Mouse (Mus musculus) forebrain, embryonic 11.5 days (tissue): ENCODE data around the gene Tmem29. TPM values are rescaled to one million over a fixed set of nuclear protein-coding genes. Genes with fewer than 3 reads are reported as not detected.

Experiments
- ATAC-seq: fragments of 200-750 bp; cut with Nextera tagmentation; replicated peaks from 2 replicates; pipeline ENCODE4 v1.8.0; 2017; ENCODE audit warnings: moderate TSS enrichment; ENCODE audit not compliant: low FRiP score
- DNase-seq: peaks from one replicate; pipeline ENCODE4 v3.0.0-alpha.2; 2017; ENCODE audit warnings: low spot score
- H3K27ac ChIP-seq: fragments of 300-500 bp; sonication (generic); 2 replicates; pipeline ENCODE4 v1.5.1; 2014; ENCODE audit warnings: low read depth, low read length
- H3K27me3 ChIP-seq: fragments of 300-500 bp; sonication (generic); 2 replicates; pipeline ENCODE4 v1.6.1; 2014; ENCODE audit warnings: mild to moderate bottlenecking, low read length, mixed read lengths; ENCODE audit not compliant: control insufficient read depth, insufficient read depth
- H3K36me3 ChIP-seq: fragments of 300-500 bp; sonication (generic); 2 replicates; pipeline ENCODE4 v1.6.1; 2014; ENCODE audit warnings: mild to moderate bottlenecking, low read length, moderate library complexity, mixed read lengths; ENCODE audit not compliant: control insufficient read depth, insufficient read depth
- H3K4me1 ChIP-seq: fragments of 300-500 bp; sonication (generic); replicated peaks from 2 replicates; pipeline ENCODE4 v1.6.1; 2014; ENCODE audit warnings: low read length, mixed read lengths; ENCODE audit not compliant: control insufficient read depth, insufficient read depth
- H3K4me2 ChIP-seq: fragments of 300-500 bp; sonication (generic); 2 replicates; pipeline ENCODE4 v1.6.1; 2014; ENCODE audit warnings: low read depth, mild to moderate bottlenecking, low read length, moderate library complexity, mixed read lengths; ENCODE audit not compliant: severe bottlenecking
- H3K4me3 ChIP-seq: fragments of 300-500 bp; sonication (generic); 2 replicates; pipeline ENCODE4 v1.5.1; 2014; ENCODE audit warnings: low read depth, low read length
- H3K9ac ChIP-seq: fragments of 300-500 bp; sonication (generic); 2 replicates; pipeline ENCODE4 v1.6.1; 2014; ENCODE audit warnings: low read length
- H3K9me3 ChIP-seq: fragments of 300-500 bp; sonication (generic); 2 replicates; pipeline ENCODE4 v1.6.1; 2016; ENCODE audit warnings: low read length, mixed read lengths; ENCODE audit not compliant: control insufficient read depth
- WGBS: fragments of 180-500 bp; shearing (Covaris S2); extraction: QIAGEN DNeasy Blood & Tissue Kit; methylation state at CpG from one replicate; pipeline ENCODE4 v1.1.7; 2014; 5-methylcytosine and 5-hydroxymethylcytosine counted together
- polyA plus RNA-seq: library from polyadenylated mRNA; unstranded; fragments of >200 nt; fragmentation: Nextera tagmentation; extraction: Ambion mirVana; gene quantifications from 2 replicates; pipeline ENCODE4 v1.2.1, GENCODE M21; 2014

Tmem29 gene
- polyA plus RNA-seq, 1 experiment from 2014 or later = 39.9 TPM

DNA sequence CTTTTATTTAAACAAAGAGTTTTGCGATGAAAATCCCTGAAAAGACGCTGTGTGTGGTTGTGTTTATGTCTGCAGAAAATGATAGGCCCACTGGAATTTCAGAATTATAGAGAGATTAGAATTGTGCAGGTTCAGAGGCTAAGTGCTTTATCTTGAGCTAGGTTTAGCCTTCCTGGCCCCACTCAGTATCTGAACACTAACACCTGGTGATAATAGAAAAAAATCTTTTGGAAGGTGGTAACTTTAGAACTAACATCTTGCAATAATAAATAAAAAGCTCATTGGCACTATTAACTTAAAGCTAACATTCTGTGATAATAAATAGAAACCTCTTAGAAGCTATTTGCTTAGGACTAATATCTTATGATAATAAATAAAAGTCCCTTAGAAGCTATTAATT lies 1.2 kb upstream of the Tmem29 start:
- H3K27ac ChIP-seq = no peak overlapping the region
- ATAC-seq (no peak), DNase-seq (no peak)
- no peak overlapping the region for H3K4me2 ChIP-seq
- no peaks in the 10 kb centered on the region for H3K27me3 ChIP-seq
- no peaks in the 10 kb centered on the region for H3K36me3 ChIP-seq
- no peaks in the 10 kb centered on the region for H3K4me1 ChIP-seq
- H3K9ac ChIP-seq = no peak overlapping the region
- no peaks in the 10 kb centered on the region for H3K9me3 ChIP-seq
- 72% methylated on average over 2 of the region's 2 CpGs for WGBS
- H3K4me3 ChIP-seq = no peak overlapping the region

DNA sequence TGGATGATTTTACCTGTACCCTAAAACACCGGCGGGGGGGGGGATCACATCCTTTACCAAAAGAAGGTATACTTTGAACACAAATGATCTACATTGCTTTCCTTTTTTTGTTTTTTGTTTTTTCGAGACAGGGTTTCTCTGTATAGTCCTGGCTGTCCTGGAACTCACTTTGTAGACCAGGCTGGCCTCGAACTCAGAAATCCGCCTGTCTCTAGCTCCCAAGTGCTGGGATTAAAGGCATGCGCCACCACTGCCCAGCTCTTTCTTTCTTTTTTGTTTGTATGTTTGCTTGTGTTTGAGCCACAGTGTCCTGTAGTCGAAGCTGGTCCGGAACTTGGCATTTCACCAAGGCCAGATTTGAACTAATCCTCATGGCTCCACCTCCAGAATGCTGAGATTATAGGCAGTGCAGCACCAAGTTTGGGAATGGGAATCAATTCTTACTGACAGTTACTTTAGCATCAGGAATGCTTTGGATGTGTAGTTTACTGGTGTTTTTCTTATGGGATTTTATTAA lies 515 bp upstream of the Tmem29 start:
- no peaks in the 10 kb centered on the region for H3K27me3 ChIP-seq
- peak overlapping the region; percentile 42; the same call in 1 of the 2 replicates for H3K4me2 ChIP-seq
- H3K4me3 ChIP-seq = peak overlapping the region; percentile 31
- no peaks in the 10 kb centered on the region for H3K4me1 ChIP-seq
- 47% methylated on average over 8 of the region's 8 CpGs for WGBS
- H3K36me3 ChIP-seq = no peaks in the 10 kb centered on the region
- H3K9me3 ChIP-seq = no peaks in the 10 kb centered on the region
- DNase-seq (no peak), ATAC-seq (peak; percentile 10; the same call in 1 of the 2 replicates)
- H3K9ac ChIP-seq = peak overlapping the region; percentile 48
- H3K27ac ChIP-seq = no peak overlapping the region

DNA sequence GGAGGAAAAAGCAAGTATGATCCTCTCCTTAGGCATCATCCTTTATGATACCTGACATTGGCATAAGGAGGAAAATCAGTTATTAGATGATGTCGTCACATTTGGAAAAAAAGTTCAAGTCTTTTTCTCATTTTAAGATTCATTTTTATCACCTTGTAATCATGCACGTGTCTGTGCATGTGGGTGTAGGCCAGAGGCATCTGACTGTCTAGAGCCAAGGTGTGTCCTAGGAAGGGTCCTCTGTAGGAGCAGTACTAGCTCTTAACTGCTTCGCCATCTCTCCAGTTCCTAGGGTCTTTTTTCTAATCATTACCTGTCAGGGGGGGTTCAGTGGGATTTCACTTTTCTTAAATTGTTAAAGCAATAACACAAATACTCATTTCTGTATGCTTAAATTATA lies 818 bp downstream of the Tmem29 start:
- ATAC-seq = 0 out of 2 replicates have a peak, but pooled peaks have one; percentile 53
- no peaks in the 10 kb centered on the region for H3K36me3 ChIP-seq
- H3K4me1 ChIP-seq = no peaks in the 10 kb centered on the region
- H3K27me3 ChIP-seq = no peaks in the 10 kb centered on the region
- no peak overlapping the region for H3K27ac ChIP-seq
- no peak overlapping the region for H3K4me2 ChIP-seq
- peak overlapping the region; percentile 10; the same call in 1 of the 2 replicates for H3K4me3 ChIP-seq
- H3K9ac ChIP-seq = peak overlapping the region; percentile 6; the same call in 1 of the 2 replicates
- DNase-seq = no peak
- WGBS = 42% methylated on average over 3 of the region's 3 CpGs
- H3K9me3 ChIP-seq = no peaks in the 10 kb centered on the region

DNA sequence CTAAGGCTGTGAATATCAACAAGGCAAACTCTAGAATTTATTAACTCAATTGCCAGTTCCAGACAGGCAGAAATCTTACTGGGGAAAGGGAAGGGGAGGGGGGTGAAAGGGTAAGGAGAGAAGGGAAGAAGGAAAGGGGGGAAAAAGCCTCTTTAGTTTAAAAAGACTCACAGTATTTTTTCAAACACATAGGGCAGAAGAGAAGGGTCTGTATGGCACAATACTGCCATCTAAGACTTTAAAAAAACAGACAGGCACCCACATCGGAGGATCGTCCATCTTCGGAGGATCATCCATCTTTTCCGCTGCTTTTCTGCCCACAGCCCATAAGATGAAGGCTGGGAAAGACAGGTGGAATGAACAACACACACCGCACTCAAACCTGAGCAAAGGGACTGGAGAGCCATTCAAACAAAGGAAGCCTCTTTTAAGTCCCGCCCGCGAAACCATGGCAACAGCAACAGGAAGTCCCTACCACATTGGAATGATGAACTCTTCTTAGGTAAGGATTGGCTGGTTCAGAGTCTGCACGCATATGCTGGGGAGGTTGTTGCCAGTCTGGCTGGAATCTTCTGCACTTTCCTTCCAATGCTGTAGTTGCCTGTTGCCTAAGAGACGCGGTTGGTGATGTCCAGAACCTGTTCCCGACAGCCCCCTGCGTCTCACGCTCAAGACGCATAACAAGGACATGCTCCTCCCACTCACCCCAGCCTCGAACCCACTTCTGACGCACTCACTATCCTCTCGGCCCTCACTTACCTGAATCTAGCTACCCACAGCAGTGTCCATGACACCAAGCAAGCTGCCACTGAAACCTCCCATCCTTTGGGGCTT lies 18.2 kb downstream of the Tmem29 start:
- Histone ChIP-seq H3K4me3 (peak overlapping the region; percentile 30), H3K27ac (peak overlapping the region; percentile 59), H3K4me2 (peak overlapping the region; percentile 47), H3K4me1 (no peaks in the 10 kb centered on the region), H3K9ac (peak overlapping the region; percentile 54), H3K27me3 (no peaks in the 10 kb centered on the region), H3K9me3 (no peaks in the 10 kb centered on the region), H3K36me3 (no peaks in the 10 kb centered on the region)
- ATAC-seq = peak; percentile 93
- DNase-seq = peak; percentile 78
- 16% methylated on average over 18 of the region's 18 CpGs for WGBS

DNA sequence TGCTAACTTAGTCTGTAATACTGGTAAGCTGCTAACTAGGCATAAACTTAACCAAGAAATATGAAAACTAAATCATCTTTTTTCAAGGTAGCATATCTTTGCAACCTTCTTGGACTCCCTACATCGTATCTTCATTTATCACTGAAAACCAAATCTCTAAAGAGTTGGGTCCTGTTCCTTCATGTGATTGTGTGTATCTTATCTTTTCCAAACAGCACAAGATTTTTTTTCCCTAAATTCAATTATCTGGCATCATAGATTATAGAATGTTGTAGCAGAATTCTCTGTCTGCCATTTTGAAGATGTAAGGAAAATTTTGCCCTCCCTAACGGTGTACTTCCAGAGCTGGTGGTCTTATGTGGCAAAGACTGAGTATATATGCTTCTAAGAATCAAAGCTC lies 22.6 kb downstream of the Tmem29 start:
- Histone ChIP-seq H3K27me3 (no peaks in the 10 kb centered on the region), H3K36me3 (no peaks in the 10 kb centered on the region), H3K9me3 (no peaks in the 10 kb centered on the region), H3K4me3 (no peak overlapping the region), H3K9ac (no peak overlapping the region), H3K27ac (no peak overlapping the region), H3K4me2 (no peak overlapping the region), H3K4me1 (no peaks in the 10 kb centered on the region)
- 86% methylated on average over 2 of the region's 2 CpGs for WGBS
- DNase-seq = no peak
- no peak for ATAC-seq

DNA sequence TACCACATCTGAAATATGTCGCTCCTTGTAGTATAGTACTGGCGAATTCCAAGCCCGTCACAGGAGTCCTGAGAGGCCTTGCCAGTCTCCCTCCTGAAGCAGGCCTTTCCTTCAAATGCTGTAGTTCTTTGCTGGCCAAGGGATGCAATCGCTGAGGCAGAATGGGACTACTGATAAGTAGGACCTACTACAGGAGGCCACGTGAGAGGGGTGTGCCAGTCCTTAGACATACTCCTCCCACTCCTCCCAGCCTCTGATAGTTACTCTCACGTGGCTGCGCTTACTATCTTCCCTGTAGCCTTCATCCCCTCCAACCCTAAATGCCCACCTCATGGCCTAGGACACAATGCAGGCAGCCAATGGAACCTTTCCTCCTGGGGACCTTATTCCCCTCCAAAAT lies 23.6 kb downstream of the Tmem29 start:
- ATAC-seq (no peak), DNase-seq (no peak)
- H3K27ac ChIP-seq = no peak overlapping the region
- no peaks in the 10 kb centered on the region for H3K9me3 ChIP-seq
- H3K4me2 ChIP-seq = no peak overlapping the region
- no peak overlapping the region for H3K9ac ChIP-seq
- WGBS = 81% methylated on average over 7 of the region's 7 CpGs
- no peaks in the 10 kb centered on the region for H3K36me3 ChIP-seq
- H3K4me3 ChIP-seq = no peak overlapping the region
- H3K4me1 ChIP-seq = no peaks in the 10 kb centered on the region
- no peaks in the 10 kb centered on the region for H3K27me3 ChIP-seq

DNA sequence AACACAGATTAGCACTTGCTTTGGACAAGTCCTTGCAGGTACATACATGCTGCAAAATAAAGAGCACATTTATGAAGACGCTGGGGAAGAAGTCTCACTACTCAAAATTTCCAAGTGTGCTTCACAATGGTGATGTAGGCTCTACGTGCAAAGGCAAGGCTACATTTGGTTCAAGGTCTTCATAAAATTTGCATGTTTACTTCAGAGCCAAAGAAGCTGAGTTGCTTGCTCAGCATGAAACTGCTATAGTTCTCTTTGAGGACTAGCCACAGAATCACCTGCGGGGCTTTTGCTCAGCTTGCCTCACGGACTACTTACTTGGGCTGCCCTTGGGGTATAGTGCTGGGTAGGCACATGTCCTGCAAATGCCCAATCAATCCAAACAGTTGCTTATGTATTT lies 45.4 kb downstream of the Tmem29 start:
- Histone ChIP-seq H3K27ac (no peak overlapping the region), H3K4me1 (no peaks in the 10 kb centered on the region), H3K9ac (no peak overlapping the region), H3K4me3 (no peak overlapping the region), H3K4me2 (no peak overlapping the region), H3K9me3 (no peaks in the 10 kb centered on the region), H3K27me3 (no peaks in the 10 kb centered on the region), H3K36me3 (no peaks in the 10 kb centered on the region)
- ATAC-seq = no peak
- 93% methylated on average over 4 of the region's 4 CpGs for WGBS
- no peak for DNase-seq
